ENCODE assay signal across 21 mouse cellular contexts in genomic region chr3:116493658-116494057, GRCm38 (mm10). TPM values are rescaled to one million over a fixed set of nuclear protein-coding genes. Genes with fewer than 3 reads are reported as not detected.
DNase-seq lines count a peak whose midpoint lies in the region; ATAC-seq and TF ChIP-seq lines count a peak whose summit lies in the region.
"Had no signal": no experiment of that assay in that cellular context is flagged by ENCODE, and none has a peak within 500 bp of the region (broad histone marks: within the 10 kb centered on the region; RNA-seq: fewer than 3 reads in every experiment).

No protein-coding gene starts in this region.

- H3K4me3 ChIP-seq in intestine, postnatal 0 days (ENCODE audit: low read depth, low read length) = no peak overlapping the region
- no peak overlapping the region for H3K4me3 ChIP-seq in intestine, embryonic 15.5 days (replicated peaks)
- H3K4me3 ChIP-seq in CH12.LX (replicated peaks in 1 of 3; ENCODE audit: low read depth in 2 of 3, low read length in 2 of 3, poor library complexity in 1 of 3) = no peak overlapping the region
- H3K4me3 ChIP-seq in heart, adult 2 months = no peak overlapping the region
- H3K4me3 ChIP-seq: embryonic facial prominence, embryonic 12.5 days; heart, embryonic 15.5 days; hindbrain, embryonic 10.5 days had no signal

- H3K4me2 ChIP-seq in intestine, postnatal 0 days (replicated peaks; ENCODE audit: low read depth) = no peak overlapping the region
- no peak overlapping the region for H3K4me2 ChIP-seq in intestine, embryonic 15.5 days (replicated peaks)
- no peak overlapping the region for H3K4me2 ChIP-seq in CH12.LX (ENCODE audit: insufficient read depth, low read depth, poor library complexity, severe bottlenecking)
- H3K4me2 ChIP-seq: embryonic facial prominence, embryonic 12.5 days; heart, embryonic 11.5 days; heart, embryonic 15.5 days; hindbrain, embryonic 14.5 days had no signal

- H3K4me1 ChIP-seq in intestine, postnatal 0 days (replicated peaks; ENCODE audit: control insufficient read depth, insufficient read depth, low read length) = no peaks in the 10 kb centered on the region
- no peaks in the 10 kb centered on the region for H3K4me1 ChIP-seq in intestine, embryonic 15.5 days (replicated peaks)
- no peaks in the 10 kb centered on the region for H3K4me1 ChIP-seq in CH12.LX (ENCODE audit: control insufficient read depth in 1 of 2, insufficient read depth in 2 of 2)
- H3K4me1 ChIP-seq in heart, adult 2 months (ENCODE audit: control insufficient read depth, insufficient read depth, low read length) = no peaks in the 10 kb centered on the region
- H3K4me1 ChIP-seq: embryonic facial prominence, embryonic 12.5 days; heart, embryonic 15.5 days; hindbrain, embryonic 10.5 days had no signal

- TF ChIP-seq EP300 in CH12.LX (IDR thresholded peaks at IDR 0.05; ENCODE audit: low read length) = no peak
- TF ChIP-seq EP300 in heart, adult 2 months (IDR thresholded peaks at IDR 0.05; ENCODE audit: insufficient read depth, low read depth, low read length) = no peak

- peaks cover 68% of the 10 kb centered on the region for H3K36me3 ChIP-seq in intestine, postnatal 0 days (ENCODE audit: control insufficient read depth, insufficient read depth)
- H3K36me3 ChIP-seq in intestine, embryonic 15.5 days = peaks cover 21% of the 10 kb centered on the region
- peaks cover 61 to 93% of the 10 kb centered on the region in 2 experiments for H3K36me3 ChIP-seq in CH12.LX (replicated peaks in 1 of 2; ENCODE audit: control insufficient read depth in 1 of 2, insufficient read depth in 1 of 2, low read length in 1 of 2)
- no peaks in the 10 kb centered on the region; the same call in 1 of the 2 replicates for H3K36me3 ChIP-seq in heart, adult 2 months (ENCODE audit: control insufficient read depth, insufficient read depth, low read length)

- ATAC-seq in intestine, postnatal 0 days = no peak
- ATAC-seq in intestine, embryonic 15.5 days = no peak
- peak; percentile 58 for ATAC-seq in granulocyte monocyte progenitor cell, adult 5-6 weeks (replicated peaks; ENCODE audit: poor library complexity, severe bottlenecking)
- ATAC-seq: forebrain, embryonic 16.5 days; intestine, embryonic 16.5 days had no signal

- in situ Hi-C loops in CH12.LX (cut with MboI; ENCODE audit: low pct_ligation_motif_present, low pct_unique_long_range_greater_than_20kb, low sequenced_read_pairs) = no loop called here

- 68% methylated on average over 5 of the region's 5 CpGs for WGBS in intestine, postnatal 0 days
- 69% methylated on average over 5 of the region's 5 CpGs for WGBS in intestine, embryonic 15.5 days
- WGBS in heart, adult 2 months = 58% methylated on average over 5 of the region's 5 CpGs

- no peak for TF ChIP-seq POLR2A in CH12.LX (IDR thresholded peaks at IDR 0.05; ENCODE audit: low read depth, low read length)
- TF ChIP-seq POLR2A in heart, adult 2 months (IDR thresholded peaks at IDR 0.05; ENCODE audit: insufficient read depth, low read depth, low read length) = no peak

- no peak overlapping the region for H3K27ac ChIP-seq in intestine, postnatal 0 days (ENCODE audit: low read depth, low read length)
- no peak overlapping the region for H3K27ac ChIP-seq in intestine, embryonic 15.5 days
- no peak overlapping the region for H3K27ac ChIP-seq in CH12.LX (ENCODE audit: insufficient read depth, low read depth)
- no peak overlapping the region for H3K27ac ChIP-seq in heart, adult 2 months
- H3K27ac ChIP-seq: embryonic facial prominence, embryonic 12.5 days; heart, embryonic 15.5 days; hindbrain, embryonic 10.5 days; hindbrain, embryonic 14.5 days had no signal

- peak; percentile 40 for TF ChIP-seq RAD21 in CH12.LX (IDR thresholded peaks at IDR 0.05; ENCODE audit: low read depth, low read length)

- peak; percentile 8; the same call in 1 of the 2 replicates for TF ChIP-seq CTCF in intestine, postnatal 0 days (IDR thresholded peaks at IDR 0.05; ENCODE audit: low read depth)
- TF ChIP-seq CTCF in CH12.LX (conservative IDR thresholded peaks at IDR 0.05 in 1 of 2, IDR thresholded peaks at IDR 0.05 in 1 of 2; ENCODE audit: low read depth in 2 of 2, low read length in 2 of 2) = peak in 1 of 2 experiments; percentile 41; a peak in 2 of 4 replicates
- TF ChIP-seq CTCF in heart, adult 2 months (IDR thresholded peaks at IDR 0.05) = no peak

- dilution Hi-C loops in CH12.LX (cut with MboI; ENCODE audit: extremely low pct_ligation_motif_present, extremely low pct_unique_long_range_greater_than_20kb, low sequenced_read_pairs) = no loop called here

- no peak overlapping the region for H3K9ac ChIP-seq in intestine, postnatal 0 days (ENCODE audit: low read depth, low read length)
- H3K9ac ChIP-seq in intestine, embryonic 15.5 days = no peak overlapping the region
- no peak overlapping the region for H3K9ac ChIP-seq in CH12.LX (ENCODE audit: insufficient read depth, low read depth)
- H3K9ac ChIP-seq in heart, adult 2 months (ENCODE audit: low read depth, low read length) = no peak overlapping the region
- H3K9ac ChIP-seq: embryonic facial prominence, embryonic 12.5 days; heart, embryonic 15.5 days; hindbrain, embryonic 14.5 days had no signal

- no peaks in the 10 kb centered on the region; the same call in 1 of the 2 replicates for H3K79me2 ChIP-seq in CH12.LX (replicated peaks; ENCODE audit: control insufficient read depth, extremely low read depth, insufficient read depth, poor library complexity, severe bottlenecking)
- no peaks in the 10 kb centered on the region for H3K79me2 ChIP-seq in heart, adult 2 months (replicated peaks; ENCODE audit: control insufficient read depth, insufficient read depth, low read length)

- no peak for DNase-seq in CH12.LX (ENCODE audit: extremely low read depth)
- no peak for DNase-seq in heart, adult 2 months
- DNase-seq in cerebellum, adult 9-11 months = no peak
- no peak for DNase-seq in cerebellum, adult 8-10 months
- DNase-seq: adrenal gland, postnatal 10 days; cerebellum, adult 11 months; cerebellum, adult 9-10 months; embryo, embryonic 11 days; gastrocnemius, postnatal 36 days; heart, adult 18-20 months; heart, postnatal 14 days had no signal

- no peaks in the 10 kb centered on the region for H3K9me3 ChIP-seq in intestine, postnatal 0 days (ENCODE audit: control insufficient read depth)
- no peaks in the 10 kb centered on the region for H3K9me3 ChIP-seq in intestine, embryonic 15.5 days
- no peaks in the 10 kb centered on the region for H3K9me3 ChIP-seq in CH12.LX (replicated peaks; ENCODE audit: low read length)
- H3K9me3 ChIP-seq: embryonic facial prominence, embryonic 12.5 days; heart, embryonic 15.5 days; hindbrain, embryonic 10.5 days had no signal

- H3K27me3 ChIP-seq in intestine, postnatal 0 days (replicated peaks; ENCODE audit: control insufficient read depth, insufficient read depth, low read length) = no peaks in the 10 kb centered on the region
- H3K27me3 ChIP-seq in intestine, embryonic 15.5 days (replicated peaks) = no peaks in the 10 kb centered on the region
- H3K27me3 ChIP-seq in CH12.LX (replicated peaks) = no peaks in the 10 kb centered on the region
- no peaks in the 10 kb centered on the region for H3K27me3 ChIP-seq in heart, adult 2 months (ENCODE audit: control insufficient read depth, insufficient read depth, low read length)
- H3K27me3 ChIP-seq: embryonic facial prominence, embryonic 12.5 days; heart, embryonic 15.5 days had no signal

- intact Hi-C loops in heart, adult 2 months (cut with DNase I) = loop anchor here (5.0 kb wide), 1 partner anchor 71 kb away; the partner anchor contains the start of gene Cdc14a

TF ChIP-seq in CH12.LX, 34 proteins besides CTCF, POLR2A, EP300 and RAD21:
- TF ChIP-seq NELFE (IDR thresholded peaks at IDR 0.05; ENCODE audit: low read depth, low read length) (no peak), RCOR1 (conservative IDR thresholded peaks at IDR 0.05; ENCODE audit: low read depth, low read length) (no peak), SMC3 (IDR thresholded peaks at IDR 0.05; ENCODE audit: low read depth, low read length) (peak; percentile 41), USF2 (conservative IDR thresholded peaks at IDR 0.05; ENCODE audit: low read depth, low read length) (no peak), MAFK (IDR thresholded peaks at IDR 0.05; ENCODE audit: insufficient replicate concordance, low read length) (no peak)

RNA-seq across cellular contexts. Expression of gene Rtca, which starts 14.3 kb away (rescaled TPM):
- 54.4 and 61.5 TPM in 2 replicates for polyA plus RNA-seq in intestine, postnatal 0 days (2015; fragmentation: Nextera tagmentation; extraction: Ambion mirVana)
- polyA plus RNA-seq in intestine, embryonic 15.5 days (2015; fragmentation: Nextera tagmentation; extraction: Ambion mirVana) = 64.2 and 68.9 TPM in 2 replicates
- total RNA-seq in CH12.LX (2012; rRNA removed) (57.8 and 67.3 TPM in 2 replicates), CH12.LX (2014; rRNA removed) (72.7 and 80.1 TPM in 2 replicates)
- 75.5 and 91.6 TPM in 2 replicates for polyA plus RNA-seq in CH12.LX (2012; ENCODE audit: insufficient read length, low read depth)
- total RNA-seq in granulocyte monocyte progenitor cell, adult 5-6 weeks (2014; fragmentation: Nextera tagmentation) = 32.5 and 53.8 TPM in 2 replicates
- total RNA-seq in granulocyte monocyte progenitor cell, adult 5-6 weeks (2017) = 31.3 and 46.7 TPM in 2 replicates
- total RNA-seq in heart, adult 2 months (2021) = 10 to 100 TPM; 18.7 to 21.3 TPM
- 13.6 and 22.0 TPM in 2 replicates for polyA plus RNA-seq in heart, adult 2 months (2012; rRNA removed)

RNA-seq across cellular contexts. Expression of gene Dbt, which starts 19.2 kb away (rescaled TPM):
- 4.4 and 5.2 TPM in 2 replicates for polyA plus RNA-seq in intestine, postnatal 0 days (2015; fragmentation: Nextera tagmentation; extraction: Ambion mirVana)
- polyA plus RNA-seq in intestine, embryonic 15.5 days (2015; fragmentation: Nextera tagmentation; extraction: Ambion mirVana) = 18.1 and 20.8 TPM in 2 replicates
- 11.2 and 13.3 TPM in 2 replicates for total RNA-seq in CH12.LX (2012; rRNA removed)
- total RNA-seq in CH12.LX (2014; rRNA removed) = 20.4 and 24.9 TPM in 2 replicates
- polyA plus RNA-seq in CH12.LX (2012; ENCODE audit: insufficient read length, low read depth) = 21.3 and 25.3 TPM in 2 replicates
- 19.1 and 19.5 TPM in 2 replicates for total RNA-seq in granulocyte monocyte progenitor cell, adult 5-6 weeks (2014; fragmentation: Nextera tagmentation)
- total RNA-seq in granulocyte monocyte progenitor cell, adult 5-6 weeks (2017) = 19.3 and 19.9 TPM in 2 replicates
- 10 to 100 TPM; 54.1 to 76.7 TPM for total RNA-seq in heart, adult 2 months (2021)
- 24.1 and 53.9 TPM in 2 replicates for polyA plus RNA-seq in heart, adult 2 months (2012; rRNA removed)
